Mouse (Mus musculus): ENCODE measurements around the gene Uvrag. TPM values are rescaled to one million over a fixed set of nuclear protein-coding genes. Genes with fewer than 3 reads are reported as not detected.
A peak's percentile ranks its signal among the peaks of the same experiment; 100 is the strongest.

The Uvrag gene
- polyA plus RNA-seq, 1 experiment from 2014 or later = 18.3 TPM

DNA sequence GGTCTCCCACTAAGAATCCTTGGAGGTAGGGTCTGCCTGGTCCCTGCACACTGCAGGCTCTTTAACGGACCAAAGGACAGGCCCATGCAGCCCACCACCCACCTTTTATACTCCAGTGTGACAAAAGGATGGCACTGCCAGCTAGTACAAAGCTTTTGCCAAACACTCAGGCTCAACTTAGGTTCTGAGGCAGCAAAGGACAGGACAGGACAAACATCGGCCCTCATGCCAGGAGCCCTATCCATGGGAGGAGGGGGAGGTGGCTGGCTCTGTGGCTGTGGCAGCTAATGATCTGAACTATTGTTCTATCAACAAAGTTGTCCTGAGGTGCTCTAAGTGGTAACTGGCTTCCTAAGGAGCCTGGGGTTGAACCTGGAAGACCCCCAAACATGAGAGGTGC, 18.5 kb upstream of the Uvrag start:
- no peaks in the 10 kb centered on the region for H3K36me3 ChIP-seq (ENCODE audit: control insufficient read depth, insufficient read depth)
- no peaks in the 10 kb centered on the region for H3K9me3 ChIP-seq (ENCODE audit: control insufficient read depth, low read length)
- peaks cover 3% of the 10 kb centered on the region; the same call in 1 of the 2 replicates for H3K4me1 ChIP-seq (replicated peaks; ENCODE audit: control insufficient read depth, insufficient read depth, low read length)
- H3K27me3 ChIP-seq (replicated peaks; ENCODE audit: control insufficient read depth, insufficient read depth, low read length) = no peaks in the 10 kb centered on the region
- H3K27ac ChIP-seq (ENCODE audit: low read length) = no peak overlapping the region
- H3K4me3 ChIP-seq (replicated peaks; ENCODE audit: low read length) = no peak overlapping the region
- ATAC-seq = no peak
- H3K4me2 ChIP-seq (ENCODE audit: low read length) = no peak overlapping the region
- 60% methylated on average over 2 of the region's 2 CpGs for WGBS
- H3K9ac ChIP-seq (replicated peaks; ENCODE audit: low read depth, low read length) = no peak overlapping the region

DNA sequence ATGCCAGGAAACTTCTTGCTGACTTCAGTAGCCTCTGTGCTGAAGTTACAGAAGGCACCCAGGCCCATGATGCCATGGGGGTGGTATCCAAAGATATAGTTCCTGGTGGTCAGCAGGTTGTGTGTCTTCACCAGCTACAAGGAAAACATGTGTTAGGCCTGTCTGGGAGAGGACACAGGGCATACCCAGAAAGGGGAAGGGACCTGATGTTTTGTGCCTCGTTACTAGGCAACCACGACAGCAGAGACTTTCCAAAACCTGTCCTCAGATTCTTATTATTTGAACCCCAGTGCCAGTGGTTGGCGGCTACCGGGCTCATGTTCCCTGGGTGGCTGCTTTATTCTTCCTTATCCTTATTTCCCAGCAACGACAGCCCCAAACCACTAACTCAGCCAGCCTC, 18.0 kb upstream of the Uvrag start:
- ATAC-seq = no peak
- H3K4me3 ChIP-seq (replicated peaks; ENCODE audit: low read length) = no peak overlapping the region
- H3K9ac ChIP-seq (replicated peaks; ENCODE audit: low read depth, low read length) = no peak overlapping the region
- no peaks in the 10 kb centered on the region for H3K27me3 ChIP-seq (replicated peaks; ENCODE audit: control insufficient read depth, insufficient read depth, low read length)
- H3K9me3 ChIP-seq (ENCODE audit: control insufficient read depth, low read length) = no peaks in the 10 kb centered on the region
- H3K36me3 ChIP-seq (ENCODE audit: control insufficient read depth, insufficient read depth) = no peaks in the 10 kb centered on the region
- no peak overlapping the region for H3K27ac ChIP-seq (ENCODE audit: low read length)
- no peak overlapping the region for H3K4me2 ChIP-seq (ENCODE audit: low read length)
- whole genome bisulfite sequencing = 47% methylated on average over 5 of the region's 5 CpGs
- H3K4me1 ChIP-seq (replicated peaks; ENCODE audit: control insufficient read depth, insufficient read depth, low read length) = peaks cover 3% of the 10 kb centered on the region; the same call in 1 of the 2 replicates

DNA sequence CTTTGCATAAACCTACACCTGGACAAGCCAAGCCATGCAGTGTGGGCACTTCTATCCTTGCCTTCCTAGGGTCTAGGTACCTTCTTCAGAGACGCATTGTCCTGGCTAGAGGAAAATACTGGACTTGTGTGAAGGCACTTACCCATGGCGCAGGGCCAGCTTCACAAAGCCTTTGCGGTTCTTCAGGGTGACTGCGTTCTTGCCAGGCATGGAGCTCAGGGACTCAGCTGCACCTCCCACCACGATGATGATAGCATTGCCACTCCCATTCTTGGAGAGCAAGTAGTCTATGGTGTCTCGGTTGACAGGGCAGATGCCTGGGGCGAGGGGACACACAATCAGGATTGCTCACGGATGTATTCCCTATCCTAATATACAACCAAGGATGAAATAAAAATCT, 17.1 kb upstream of the Uvrag start:
- Histone ChIP-seq H3K36me3 (ENCODE audit: control insufficient read depth, insufficient read depth) (no peaks in the 10 kb centered on the region), H3K9ac (replicated peaks; ENCODE audit: low read depth, low read length) (no peak overlapping the region), H3K4me3 (replicated peaks; ENCODE audit: low read length) (no peak overlapping the region), H3K9me3 (ENCODE audit: control insufficient read depth, low read length) (no peaks in the 10 kb centered on the region), H3K4me1 (replicated peaks; ENCODE audit: control insufficient read depth, insufficient read depth, low read length) (peaks cover 3% of the 10 kb centered on the region; the same call in 1 of the 2 replicates), H3K27me3 (replicated peaks; ENCODE audit: control insufficient read depth, insufficient read depth, low read length) (no peaks in the 10 kb centered on the region), H3K4me2 (ENCODE audit: low read length) (no peak overlapping the region), H3K27ac (ENCODE audit: low read length) (no peak overlapping the region)
- 85% methylated on average over 8 of the region's 8 CpGs for WGBS
- no peak for ATAC-seq

DNA sequence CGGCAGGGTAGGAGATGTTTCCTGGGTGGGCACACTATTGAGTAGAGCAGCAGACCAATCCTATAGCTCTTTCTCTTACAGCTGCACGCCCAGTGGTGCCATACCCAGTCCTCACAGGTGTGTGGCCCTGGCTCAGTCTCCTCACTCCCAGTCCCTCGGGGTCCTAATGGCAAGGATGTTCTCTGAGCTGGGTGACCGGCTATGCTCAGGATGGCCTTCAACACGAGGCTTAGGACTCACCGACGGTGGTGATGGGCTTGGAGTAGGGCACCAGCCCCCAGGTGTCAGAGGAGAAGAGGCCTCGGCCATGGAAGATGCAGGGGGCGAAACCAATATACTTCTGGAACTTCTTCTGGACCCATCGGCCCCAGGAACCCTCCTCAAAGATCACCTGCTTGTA, 15.8 kb upstream of the Uvrag start:
- Histone ChIP-seq H3K27me3 (replicated peaks; ENCODE audit: control insufficient read depth, insufficient read depth, low read length) (no peaks in the 10 kb centered on the region), H3K9ac (replicated peaks; ENCODE audit: low read depth, low read length) (no peak overlapping the region), H3K4me3 (replicated peaks; ENCODE audit: low read length) (no peak overlapping the region), H3K27ac (ENCODE audit: low read length) (no peak overlapping the region), H3K4me2 (ENCODE audit: low read length) (no peak overlapping the region), H3K36me3 (ENCODE audit: control insufficient read depth, insufficient read depth) (no peaks in the 10 kb centered on the region), H3K9me3 (ENCODE audit: control insufficient read depth, low read length) (no peaks in the 10 kb centered on the region), H3K4me1 (replicated peaks; ENCODE audit: control insufficient read depth, insufficient read depth, low read length) (peaks cover 3% of the 10 kb centered on the region; the same call in 1 of the 2 replicates)
- WGBS = 88% methylated on average over 10 of the region's 10 CpGs
- no peak for ATAC-seq

DNA sequence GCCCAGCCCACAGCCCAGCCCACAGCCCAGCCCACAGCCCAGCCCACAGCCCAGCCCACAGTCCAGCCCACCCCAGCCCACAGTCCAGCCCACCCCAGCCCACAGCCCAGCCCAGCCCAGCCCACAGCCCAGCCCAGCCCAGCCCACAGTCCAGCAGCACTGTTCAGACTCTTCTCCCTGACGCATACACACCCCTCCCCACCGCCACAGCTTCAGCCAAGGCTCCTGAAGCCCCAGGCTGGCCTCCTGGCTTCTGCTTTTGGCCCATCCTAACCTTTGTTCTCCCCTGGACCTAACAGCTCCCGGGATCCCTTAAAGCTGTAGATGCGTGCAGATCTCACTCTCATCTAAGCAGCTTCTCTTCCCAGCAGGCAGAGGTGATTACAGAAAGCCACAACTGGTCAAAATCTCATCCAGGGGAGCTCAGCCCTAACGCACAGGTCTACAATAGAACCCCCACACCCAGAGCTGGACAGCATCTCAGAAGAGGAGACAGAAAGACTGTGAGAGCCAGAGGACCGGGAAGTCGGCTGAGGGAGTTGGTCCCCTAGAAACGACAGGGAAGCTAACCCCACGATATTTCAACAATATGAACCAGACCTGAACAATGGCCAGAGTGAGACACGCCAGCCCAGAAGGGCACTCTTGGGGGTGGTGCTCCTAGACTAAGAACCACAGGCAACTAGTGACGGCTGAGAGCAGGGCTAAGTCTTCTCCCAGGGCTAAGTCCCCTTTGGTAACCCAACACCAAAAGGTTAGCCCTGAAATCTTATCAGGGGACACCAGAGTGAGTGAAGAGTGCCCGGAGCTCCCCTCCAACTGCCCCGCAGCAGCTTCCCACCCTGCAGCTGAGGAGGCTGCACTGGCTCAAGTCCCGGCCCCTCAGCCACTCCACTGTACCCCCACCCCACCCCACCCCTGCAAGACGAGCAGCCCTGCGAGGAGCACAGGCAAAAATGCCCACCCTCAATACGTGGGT, 14.7 kb upstream of the Uvrag start:
- Histone ChIP-seq H3K4me1 (replicated peaks; ENCODE audit: control insufficient read depth, insufficient read depth, low read length) (peaks cover 3% of the 10 kb centered on the region; the same call in 1 of the 2 replicates), H3K36me3 (ENCODE audit: control insufficient read depth, insufficient read depth) (no peaks in the 10 kb centered on the region), H3K27me3 (replicated peaks; ENCODE audit: control insufficient read depth, insufficient read depth, low read length) (no peaks in the 10 kb centered on the region), H3K27ac (ENCODE audit: low read length) (no peak overlapping the region), H3K4me3 (replicated peaks; ENCODE audit: low read length) (peak overlapping the region; percentile 21; the same call in 1 of the 2 replicates), H3K9me3 (ENCODE audit: control insufficient read depth, low read length) (no peaks in the 10 kb centered on the region), H3K4me2 (ENCODE audit: low read length) (peak overlapping the region; percentile 41), H3K9ac (replicated peaks; ENCODE audit: low read depth, low read length) (0 out of 2 replicates have a peak overlapping the region, but pooled peaks have one; percentile 15)
- WGBS = 21% methylated on average over 17 of the region's 17 CpGs
- peak; percentile 62 for ATAC-seq

DNA sequence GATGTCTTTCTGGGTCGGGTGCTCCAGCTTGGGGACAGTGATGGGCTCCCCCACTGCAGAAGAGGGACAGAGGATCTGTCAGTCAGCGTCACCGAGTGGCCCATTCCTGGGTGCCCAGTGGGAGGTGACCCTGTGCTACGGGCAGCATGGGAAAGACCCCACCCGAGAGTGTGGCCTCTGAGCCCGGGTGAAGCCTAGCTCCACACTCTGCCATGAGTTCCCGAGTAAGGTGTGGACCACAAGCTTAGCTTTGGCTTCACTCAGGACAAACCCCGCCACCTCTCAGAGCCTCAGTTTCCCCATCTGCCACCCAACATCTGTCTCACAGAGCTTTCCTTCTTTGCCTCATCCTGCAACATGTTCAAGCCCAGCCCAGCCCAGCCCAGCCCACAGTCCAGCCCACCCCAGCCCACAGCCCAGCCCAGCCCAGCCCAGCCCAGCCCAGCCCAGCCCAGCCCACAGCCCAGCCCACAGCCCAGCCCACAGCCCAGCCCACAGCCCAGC, 13.8 kb upstream of the Uvrag start:
- ATAC-seq = peak; percentile 29; the same call in 1 of the 2 replicates
- Histone ChIP-seq H3K4me1 (replicated peaks; ENCODE audit: control insufficient read depth, insufficient read depth, low read length) (peaks cover 3% of the 10 kb centered on the region; the same call in 1 of the 2 replicates), H3K4me2 (ENCODE audit: low read length) (no peak overlapping the region), H3K4me3 (replicated peaks; ENCODE audit: low read length) (no peak overlapping the region), H3K9ac (replicated peaks; ENCODE audit: low read depth, low read length) (no peak overlapping the region), H3K36me3 (ENCODE audit: control insufficient read depth, insufficient read depth) (no peaks in the 10 kb centered on the region), H3K27ac (ENCODE audit: low read length) (no peak overlapping the region), H3K9me3 (ENCODE audit: control insufficient read depth, low read length) (no peaks in the 10 kb centered on the region), H3K27me3 (replicated peaks; ENCODE audit: control insufficient read depth, insufficient read depth, low read length) (no peaks in the 10 kb centered on the region)
- 50% methylated on average over 8 of the region's 8 CpGs for WGBS

DNA sequence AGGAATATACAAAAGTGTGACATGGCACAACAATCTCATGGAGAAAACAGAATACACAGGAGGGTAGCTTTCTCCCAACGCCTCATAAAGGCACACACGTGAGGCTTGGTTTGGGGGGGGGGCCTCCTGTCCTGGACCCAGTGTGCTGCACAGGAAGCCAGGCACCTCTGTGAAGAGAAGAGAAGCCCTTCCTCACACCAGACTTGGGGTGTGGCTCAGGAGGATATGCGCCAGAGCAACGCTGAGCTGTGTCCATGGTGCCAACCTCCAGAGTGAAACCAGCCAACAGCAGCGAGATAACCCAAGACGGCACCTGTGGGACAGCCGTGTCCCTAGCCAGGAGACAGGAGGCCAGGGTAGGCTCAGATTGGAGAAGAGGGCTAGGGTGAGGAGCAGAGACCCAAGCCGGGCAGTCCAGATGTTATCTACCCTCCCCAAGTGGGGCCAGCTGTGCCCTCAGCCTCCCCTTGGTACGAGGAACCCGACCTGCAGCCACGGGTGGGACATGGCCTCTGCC, 12.8 kb upstream of the Uvrag start:
- no peak overlapping the region for H3K4me2 ChIP-seq (ENCODE audit: low read length)
- H3K36me3 ChIP-seq (ENCODE audit: control insufficient read depth, insufficient read depth) = no peaks in the 10 kb centered on the region
- H3K4me3 ChIP-seq (replicated peaks; ENCODE audit: low read length) = no peak overlapping the region
- no peaks in the 10 kb centered on the region for H3K9me3 ChIP-seq (ENCODE audit: control insufficient read depth, low read length)
- H3K4me1 ChIP-seq (replicated peaks; ENCODE audit: control insufficient read depth, insufficient read depth, low read length) = peaks cover 3% of the 10 kb centered on the region; the same call in 1 of the 2 replicates
- no peaks in the 10 kb centered on the region for H3K27me3 ChIP-seq (replicated peaks; ENCODE audit: control insufficient read depth, insufficient read depth, low read length)
- H3K9ac ChIP-seq (replicated peaks; ENCODE audit: low read depth, low read length) = no peak overlapping the region
- no peak for ATAC-seq
- H3K27ac ChIP-seq (ENCODE audit: low read length) = no peak overlapping the region
- 95% methylated on average over 11 of the region's 11 CpGs for WGBS

DNA sequence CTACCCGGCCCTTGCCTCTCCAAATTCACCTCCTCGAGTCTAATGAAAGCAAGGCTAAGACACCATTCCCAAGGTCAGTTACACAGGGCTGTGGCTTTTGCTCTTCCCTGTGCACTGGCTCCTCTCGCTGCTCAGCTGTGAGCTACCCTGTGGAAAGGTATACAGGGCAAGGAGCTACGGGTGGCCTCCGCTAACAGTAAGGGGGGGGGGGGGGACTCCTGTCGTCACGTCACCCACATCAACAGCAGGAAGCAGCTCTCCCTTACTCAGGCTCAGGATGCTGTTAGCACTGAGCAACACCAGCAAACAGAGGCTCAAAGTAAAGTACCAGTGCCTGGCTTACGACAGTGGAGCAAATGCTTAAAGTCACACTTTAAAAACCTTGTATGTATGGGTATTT, 11.8 kb upstream of the Uvrag start:
- Histone ChIP-seq H3K4me1 (replicated peaks; ENCODE audit: control insufficient read depth, insufficient read depth, low read length) (peaks cover 3% of the 10 kb centered on the region; the same call in 1 of the 2 replicates), H3K9me3 (ENCODE audit: control insufficient read depth, low read length) (no peaks in the 10 kb centered on the region), H3K27me3 (replicated peaks; ENCODE audit: control insufficient read depth, insufficient read depth, low read length) (no peaks in the 10 kb centered on the region), H3K27ac (ENCODE audit: low read length) (no peak overlapping the region), H3K4me2 (ENCODE audit: low read length) (no peak overlapping the region), H3K9ac (replicated peaks; ENCODE audit: low read depth, low read length) (no peak overlapping the region), H3K36me3 (ENCODE audit: control insufficient read depth, insufficient read depth) (no peaks in the 10 kb centered on the region), H3K4me3 (replicated peaks; ENCODE audit: low read length) (no peak overlapping the region)
- no peak for ATAC-seq
- 89% methylated on average over 8 of the region's 8 CpGs for WGBS

DNA sequence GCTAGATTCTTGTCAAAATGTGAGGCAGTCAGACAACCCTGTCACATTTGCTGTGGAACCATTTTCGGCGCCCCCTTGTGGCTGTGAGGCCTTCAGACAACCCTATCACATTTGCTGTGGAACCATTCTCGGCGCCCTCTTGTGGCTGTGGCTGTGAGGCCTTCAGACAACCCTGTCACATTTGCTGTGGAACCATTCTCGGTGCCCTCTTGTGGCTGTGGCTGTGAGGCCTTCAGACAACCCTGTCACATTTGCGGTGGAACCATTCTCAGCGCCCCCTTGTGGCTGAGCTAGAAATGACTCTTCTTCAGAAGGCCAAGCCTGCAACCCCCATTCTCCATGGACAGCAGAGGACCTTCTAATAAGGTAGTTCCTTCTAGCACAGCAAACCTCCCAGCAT, 10.4 kb upstream of the Uvrag start:
- Histone ChIP-seq H3K27me3 (replicated peaks; ENCODE audit: control insufficient read depth, insufficient read depth, low read length) (no peaks in the 10 kb centered on the region), H3K9me3 (ENCODE audit: control insufficient read depth, low read length) (no peaks in the 10 kb centered on the region), H3K36me3 (ENCODE audit: control insufficient read depth, insufficient read depth) (no peaks in the 10 kb centered on the region), H3K4me3 (replicated peaks; ENCODE audit: low read length) (no peak overlapping the region), H3K9ac (replicated peaks; ENCODE audit: low read depth, low read length) (no peak overlapping the region), H3K27ac (ENCODE audit: low read length) (no peak overlapping the region), H3K4me2 (ENCODE audit: low read length) (no peak overlapping the region), H3K4me1 (replicated peaks; ENCODE audit: control insufficient read depth, insufficient read depth, low read length) (peaks cover 3% of the 10 kb centered on the region; the same call in 1 of the 2 replicates)
- 5% methylated on average over 7 of the region's 7 CpGs for WGBS
- peak; percentile 79 for ATAC-seq

Data from forebrain, embryonic 16.5 days (tissue).